Mouse (Mus musculus): Measurements from ENCODE around the gene Fbxl2. TPM values are rescaled to one million over a fixed set of nuclear protein-coding genes. Genes with fewer than 3 reads are reported as not detected.

Gene Fbxl2
- 1 to 10 TPM in 1 of 2 experiments, under 1 TPM in 1; 0.86 to 1.2 TPM for total RNA-seq (2023)

GRCm38 (mm10) chr9:114046028-114046427 lies at the start of gene Fbxl2:
Gene Fbxl2, minus strand, starts transcription at chr9:114046191.

GRCm38 (mm10) chr9:114057090-114057796 lies 11.3 kb upstream of the Fbxl2 start, which contains the start of gene Susd5:
Gene Susd5, plus strand, starts transcription at chr9:114057140.

GRCm38 (mm10) chr9:113930534-113931374 lies 115.2 kb downstream of the Fbxl2 start, which contains the start of gene Ubp1:
Gene Ubp1, plus strand, starts transcription at chr9:113930934.

Other genes starting within 250 kb of the Fbxl2 start
- 100 to 1,000 TPM; 122 to 128 TPM for gene Ubp1, start 115.3 kb downstream of the Fbxl2 start, total RNA-seq (2023)
- gene Susd5, start 10.9 kb upstream of the Fbxl2 start, total RNA-seq (2023): not detected

Measured in monocyte, adult 59 days (primary cell).